Mouse (Mus musculus) kidney, postnatal 0 days (tissue): ENCODE data around the gene Agpat3. TPM values are rescaled to one million over a fixed set of nuclear protein-coding genes. Genes with fewer than 3 reads are reported as not detected.

Source experiments
- ATAC-seq: fragments of 200-750 bp; cut with Nextera tagmentation; replicated peaks from 2 replicates; pipeline ENCODE4 v1.8.0; 2017; ENCODE audit warnings: low read depth, moderate number of reproducible peaks, moderate TSS enrichment, moderate library complexity; ENCODE audit not compliant: low FRiP score
- DNase-seq: peaks from one replicate; pipeline ENCODE4 v3.0.0-alpha.2; 2016; ENCODE audit warnings: low spot score
- H3K27ac ChIP-seq: fragments of 300-500 bp; sonication (generic); 2 replicates; pipeline ENCODE4 v1.5.1; 2014; ENCODE audit warnings: mild to moderate bottlenecking
- H3K27me3 ChIP-seq: fragments of 300-500 bp; sonication (generic); 2 replicates; pipeline ENCODE4 v1.6.1; 2014; ENCODE audit warnings: low read length, mixed read lengths; ENCODE audit not compliant: insufficient read depth
- H3K36me3 ChIP-seq: fragments of 300-500 bp; sonication (generic); 2 replicates; pipeline ENCODE4 v1.6.1; 2014; ENCODE audit warnings: low read length, mixed read lengths; ENCODE audit not compliant: insufficient read depth
- H3K4me1 ChIP-seq: fragments of 300-500 bp; sonication (generic); replicated peaks from 2 replicates; pipeline ENCODE4 v1.6.1; 2014; ENCODE audit warnings: antibody characterized with exemption, low read length, mixed read lengths; ENCODE audit not compliant: insufficient read depth
- H3K4me2 ChIP-seq: fragments of 300-500 bp; sonication (generic); 2 replicates; pipeline ENCODE4 v1.6.1; 2014; ENCODE audit warnings: mild to moderate bottlenecking, low read length, moderate library complexity, mixed read lengths
- H3K4me3 ChIP-seq: fragments of 300-500 bp; sonication (generic); replicated peaks from 2 replicates; pipeline ENCODE4 v1.5.1; 2014; ENCODE audit warnings: low read depth, low read length
- H3K9ac ChIP-seq: fragments of 300-500 bp; sonication (generic); 2 replicates; pipeline ENCODE4 v1.6.1; 2014; ENCODE audit warnings: low read depth, low read length
- H3K9me3 ChIP-seq: fragments of 300-500 bp; sonication (generic); replicated peaks from 2 replicates; pipeline ENCODE4 v1.6.1; 2016; ENCODE audit warnings: low read length, inconsistent platforms, mixed read lengths
- CTCF ChIP-seq: IDR thresholded peaks from 2 replicates; pipeline ENCODE4 v1.5.1; 2016; ENCODE audit warnings: antibody characterized with exemption, low read depth, mild to moderate bottlenecking, moderate library complexity
- WGBS: fragments of 180-500 bp; shearing (Covaris S2); extraction: QIAGEN DNeasy Blood & Tissue Kit; methylation state at CpG from one replicate; pipeline ENCODE4 v1.1.7; 2014; 5-methylcytosine and 5-hydroxymethylcytosine counted together
- polyA plus RNA-seq: library from polyadenylated mRNA; unstranded; fragments of >200 nt; fragmentation: Nextera tagmentation; extraction: Ambion mirVana; gene quantifications from 2 replicates; pipeline ENCODE4 v1.2.1, GENCODE M21; 2015

Gene Agpat3
- polyA plus RNA-seq, 1 experiment from 2014 or later, result 144 TPM

DNA sequence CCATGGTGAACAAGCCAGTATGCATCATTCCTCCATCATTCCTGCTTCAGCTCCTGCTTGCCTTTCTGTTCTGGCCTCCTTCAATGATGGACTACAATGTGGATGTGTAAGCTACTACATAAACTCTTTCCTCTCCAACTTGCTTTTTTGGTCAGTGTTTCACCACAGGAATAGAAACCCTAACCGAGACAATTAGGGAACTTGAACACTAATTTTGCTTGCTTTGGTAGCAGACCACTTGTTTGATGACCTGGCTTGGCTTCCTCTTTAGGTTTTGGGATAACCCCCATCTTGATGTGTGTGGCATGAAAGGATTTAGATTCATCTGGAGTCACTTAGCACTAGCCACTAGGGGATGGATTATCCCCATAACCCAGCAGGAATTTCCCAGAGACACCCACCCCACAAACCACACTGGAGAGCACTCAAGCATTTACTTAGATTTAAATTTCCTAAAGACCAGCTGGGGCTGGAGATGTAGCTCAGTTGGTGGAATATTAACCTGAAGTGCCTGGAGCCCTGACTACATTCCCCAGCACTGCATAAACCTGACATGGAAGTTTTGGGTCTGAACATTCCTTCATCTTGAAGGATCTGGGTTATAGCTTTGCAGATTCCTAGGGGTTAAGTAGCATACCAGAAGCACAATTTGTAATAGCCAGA is 3.8 kb upstream of the Agpat3 start:
- Histone ChIP-seq H3K27ac (peak overlapping the region; percentile 77), H3K4me3 (no peak overlapping the region), H3K27me3 (no peaks in the 10 kb centered on the region), H3K4me1 (peaks cover 10% of the 10 kb centered on the region; the same call in 1 of the 2 replicates), H3K36me3 (no peaks in the 10 kb centered on the region), H3K9ac (no peak overlapping the region), H3K4me2 (no peak overlapping the region), H3K9me3 (no peaks in the 10 kb centered on the region)
- WGBS, result 60% methylated on average over 1 of the region's 1 CpGs
- TF ChIP-seq CTCF, result peak; percentile 35; the same call in 1 of the 2 replicates
- ATAC-seq (peak; percentile 52; the same call in 1 of the 2 replicates), DNase-seq (peak; percentile 71)

DNA sequence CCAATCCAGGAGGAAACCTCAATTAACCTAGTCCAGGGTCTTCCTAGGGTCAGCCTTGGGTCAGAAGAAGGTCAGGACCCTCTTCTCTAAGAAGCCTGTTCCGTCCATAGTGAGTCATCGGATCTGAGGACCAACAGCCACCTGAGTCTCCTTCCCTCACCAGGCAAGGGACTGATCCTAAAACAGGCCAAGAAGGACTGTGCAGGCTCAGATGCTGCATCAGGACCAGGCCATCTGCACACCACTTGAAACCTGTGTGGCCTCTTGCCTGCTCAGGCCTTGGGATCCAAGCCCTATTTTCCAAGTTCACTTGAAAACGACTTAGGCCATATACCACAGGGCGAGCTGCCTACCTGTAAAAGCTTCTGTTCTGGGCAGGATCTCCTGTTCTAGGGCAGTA is 907 bp upstream of the Agpat3 start:
- WGBS, result 54% methylated on average over 4 of the region's 4 CpGs
- Histone ChIP-seq H3K9ac (peak overlapping the region; percentile 99; the same call in 1 of the 2 replicates), H3K4me3 (no peak overlapping the region), H3K36me3 (no peaks in the 10 kb centered on the region), H3K4me1 (peaks cover 29% of the 10 kb centered on the region; the same call in 1 of the 2 replicates), H3K27ac (peak overlapping the region; percentile 96), H3K9me3 (no peaks in the 10 kb centered on the region), H3K4me2 (peak overlapping the region; percentile 86), H3K27me3 (no peaks in the 10 kb centered on the region)
- no peak for DNase-seq
- no peak for ATAC-seq
- TF ChIP-seq CTCF, result no peak

DNA sequence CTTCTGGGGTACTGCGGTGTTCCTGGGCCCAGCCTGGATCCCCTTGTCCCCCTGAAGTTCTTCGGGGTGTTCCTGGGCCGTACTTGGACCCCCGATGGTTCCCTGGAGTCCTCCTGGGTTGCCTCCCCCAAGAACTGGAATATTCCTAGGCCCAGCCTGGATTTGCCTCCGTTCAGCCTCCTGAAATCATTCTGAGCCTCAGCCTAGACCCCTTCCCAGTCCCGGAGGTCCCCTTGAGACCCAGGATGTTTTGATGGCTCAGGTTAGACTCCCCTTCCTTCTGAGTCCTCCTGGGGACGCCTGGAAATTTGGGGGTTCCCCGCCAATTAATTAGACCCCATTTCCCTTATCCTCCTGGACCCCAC is 359 bp upstream of the Agpat3 start:
- H3K4me1 ChIP-seq, result peaks cover 29% of the 10 kb centered on the region; the same call in 1 of the 2 replicates
- TF ChIP-seq CTCF, result no peak
- 16% methylated on average over 8 of the region's 8 CpGs for WGBS
- H3K27me3 ChIP-seq, result no peaks in the 10 kb centered on the region
- ATAC-seq, result no peak
- no peaks in the 10 kb centered on the region for H3K36me3 ChIP-seq
- no peak for DNase-seq
- no peaks in the 10 kb centered on the region for H3K9me3 ChIP-seq
- peak overlapping the region; percentile 96 for H3K27ac ChIP-seq
- H3K4me3 ChIP-seq, result peak overlapping the region; percentile 91
- peak overlapping the region; percentile 86 for H3K4me2 ChIP-seq
- peak overlapping the region; percentile 99 for H3K9ac ChIP-seq

DNA sequence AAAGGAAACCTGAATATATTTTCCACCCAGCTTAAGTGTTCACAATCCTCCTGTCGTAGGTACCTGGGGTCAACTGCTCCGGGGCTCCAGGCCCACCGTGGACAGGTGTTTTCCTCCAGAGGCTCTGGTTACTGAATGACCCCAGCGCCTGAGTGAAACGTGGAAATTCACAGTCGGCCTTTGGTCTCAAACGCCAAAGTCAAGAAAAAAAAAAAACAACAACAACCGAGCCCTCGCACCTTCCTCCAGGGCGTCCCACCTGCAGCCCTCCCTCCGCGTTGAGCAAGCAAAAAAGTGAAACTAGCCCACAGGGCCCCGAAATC is 764 bp downstream of the Agpat3 start:
- Histone ChIP-seq H3K4me1 (peaks cover 29% of the 10 kb centered on the region; the same call in 1 of the 2 replicates), H3K27me3 (no peaks in the 10 kb centered on the region), H3K4me3 (peak overlapping the region; percentile 91), H3K36me3 (no peaks in the 10 kb centered on the region), H3K4me2 (peak overlapping the region; percentile 86), H3K9ac (peak overlapping the region; percentile 99), H3K27ac (peak overlapping the region; percentile 96), H3K9me3 (no peaks in the 10 kb centered on the region)
- no peak for DNase-seq
- 2% methylated on average over 13 of the region's 13 CpGs for WGBS
- ATAC-seq, result no peak
- TF ChIP-seq CTCF, result no peak

DNA sequence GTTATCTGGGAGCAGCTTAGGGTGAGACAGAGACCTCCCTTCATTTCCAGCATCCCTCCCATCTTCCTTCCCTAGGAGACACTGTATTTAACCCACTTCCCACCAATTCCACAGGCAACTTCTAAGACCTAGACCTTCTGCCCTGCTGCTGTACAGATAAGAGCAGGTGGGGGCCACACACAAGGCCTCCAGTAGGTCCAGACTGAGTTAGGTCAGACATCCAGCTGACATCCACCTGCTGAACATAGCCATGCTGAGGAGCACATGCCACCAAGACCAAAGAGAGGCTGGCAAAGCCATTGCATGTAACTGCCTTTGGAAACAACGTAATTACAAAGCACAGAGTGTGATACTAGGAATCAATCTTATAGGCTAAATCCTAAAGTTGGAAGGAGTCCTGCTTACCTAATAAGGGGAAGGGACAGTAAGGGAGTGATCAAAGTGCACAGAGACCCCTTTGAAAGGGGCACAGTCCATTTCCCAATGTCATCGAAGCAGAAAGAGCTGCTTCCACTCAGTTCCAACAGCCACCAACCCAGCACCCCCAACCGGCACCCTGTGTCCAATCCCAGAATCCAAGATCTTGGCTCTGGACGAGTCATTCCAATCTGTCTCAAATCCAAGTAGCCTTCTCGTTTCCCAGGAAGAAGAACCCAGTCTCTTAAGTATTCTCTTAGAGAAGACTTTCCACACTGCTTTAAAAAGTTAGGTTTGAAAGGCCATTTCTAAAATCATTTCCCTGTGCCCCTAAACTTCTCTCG is 1.3 kb downstream of the Agpat3 start:
- Histone ChIP-seq H3K9ac (peak overlapping the region; percentile 99), H3K4me1 (peaks cover 29% of the 10 kb centered on the region; the same call in 1 of the 2 replicates), H3K27me3 (no peaks in the 10 kb centered on the region), H3K4me3 (peak overlapping the region; percentile 91), H3K9me3 (no peaks in the 10 kb centered on the region), H3K27ac (peak overlapping the region; percentile 96), H3K36me3 (no peaks in the 10 kb centered on the region), H3K4me2 (peak overlapping the region; percentile 86)
- 16% methylated on average over 6 of the region's 6 CpGs for WGBS
- no peak for ATAC-seq
- DNase-seq, result no peak
- no peak for TF ChIP-seq CTCF

GRCm38 (mm10) chr10:78349464-78350165 is 2.7 kb downstream of the Agpat3 start:
- peak overlapping the region; percentile 86 for H3K4me2 ChIP-seq
- peaks cover 29% of the 10 kb centered on the region; the same call in 1 of the 2 replicates for H3K4me1 ChIP-seq
- no peak for TF ChIP-seq CTCF
- DNase-seq, result no peak
- no peaks in the 10 kb centered on the region for H3K27me3 ChIP-seq
- H3K9ac ChIP-seq, result 0 out of 2 replicates have a peak overlapping the region, but pooled peaks have one; percentile 31
- 53% methylated on average over 15 of the region's 15 CpGs for WGBS
- peak overlapping the region; percentile 57; the same call in 1 of the 2 replicates for H3K27ac ChIP-seq
- H3K4me3 ChIP-seq, result no peak overlapping the region
- ATAC-seq, result peak; percentile 57
- H3K9me3 ChIP-seq, result no peaks in the 10 kb centered on the region
- H3K36me3 ChIP-seq, result no peaks in the 10 kb centered on the region
